Mouse (Mus musculus): ENCODE measurements around the gene Tarsl2. TPM values are rescaled to one million over a fixed set of nuclear protein-coding genes. Genes with fewer than 3 reads are reported as not detected.

Gene Tarsl2
- polyA plus RNA-seq, 1 experiment from 2014 or later = 14.0 TPM

DNA sequence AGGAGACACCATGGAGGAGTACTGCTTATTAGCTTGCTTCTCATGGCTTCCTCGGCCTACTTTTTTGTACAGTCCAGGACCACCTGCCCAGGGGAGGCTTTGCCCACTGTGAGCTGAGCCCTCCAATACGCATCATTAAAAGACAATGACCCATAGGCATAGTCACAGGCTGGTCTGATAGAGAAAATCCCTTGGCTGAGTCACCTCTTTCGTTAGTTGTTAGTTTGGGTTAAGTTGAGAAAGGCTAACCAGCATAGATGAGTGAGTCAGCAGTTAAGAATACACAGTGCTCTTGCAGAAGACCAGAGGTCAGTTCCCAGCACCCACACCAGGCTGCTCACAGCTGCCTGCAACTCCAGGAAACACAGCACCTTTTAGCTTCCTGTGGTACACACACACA, 21.4 kb upstream of the Tarsl2 start:
- H3K9ac ChIP-seq (ENCODE audit: low read depth, low read length) = no peak overlapping the region
- no peaks in the 10 kb centered on the region for H3K9me3 ChIP-seq (ENCODE audit: control insufficient read depth, low read length)
- no peak overlapping the region for H3K4me2 ChIP-seq (replicated peaks; ENCODE audit: low read depth, low read length)
- H3K27ac ChIP-seq (ENCODE audit: low read depth, low read length) = no peak overlapping the region
- H3K4me1 ChIP-seq (ENCODE audit: control insufficient read depth, insufficient read depth, low read length) = no peaks in the 10 kb centered on the region
- ATAC-seq (ENCODE audit: low FRiP score, low TSS enrichment) = no peak
- 87% methylated on average over 3 of the region's 3 CpGs for WGBS
- H3K27me3 ChIP-seq (ENCODE audit: control insufficient read depth, insufficient read depth, low read length) = no peaks in the 10 kb centered on the region
- H3K36me3 ChIP-seq (ENCODE audit: control insufficient read depth, insufficient read depth, low read length) = no peaks in the 10 kb centered on the region
- H3K4me3 ChIP-seq (ENCODE audit: low read length) = no peak overlapping the region

DNA sequence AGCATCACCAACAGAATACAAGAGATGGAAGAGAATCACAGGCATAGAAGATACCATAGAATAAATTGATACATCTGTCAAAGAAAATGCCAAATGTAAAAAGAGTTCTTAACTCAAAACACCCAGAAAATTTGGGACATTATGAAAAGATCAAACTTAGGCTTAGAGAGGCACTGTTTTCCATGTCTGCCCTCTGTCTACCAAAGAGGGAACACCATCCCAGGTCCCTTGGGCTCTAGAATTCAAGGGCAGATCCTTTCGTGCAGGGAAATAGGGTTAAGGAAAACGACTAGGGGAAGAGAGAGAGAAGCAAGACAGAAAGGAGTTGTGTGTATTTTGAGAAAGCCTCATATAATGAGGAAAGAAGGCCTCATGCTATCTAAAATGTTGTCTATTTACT, 19.2 kb upstream of the Tarsl2 start:
- H3K4me3 ChIP-seq (ENCODE audit: low read length) = no peak overlapping the region
- H3K4me1 ChIP-seq (ENCODE audit: control insufficient read depth, insufficient read depth, low read length) = no peaks in the 10 kb centered on the region
- 58% methylated on average over 2 of the region's 2 CpGs for WGBS
- no peak overlapping the region for H3K4me2 ChIP-seq (replicated peaks; ENCODE audit: low read depth, low read length)
- H3K27ac ChIP-seq (ENCODE audit: low read depth, low read length) = no peak overlapping the region
- no peak overlapping the region for H3K9ac ChIP-seq (ENCODE audit: low read depth, low read length)
- H3K27me3 ChIP-seq (ENCODE audit: control insufficient read depth, insufficient read depth, low read length) = no peaks in the 10 kb centered on the region
- ATAC-seq (ENCODE audit: low FRiP score, low TSS enrichment) = no peak
- H3K36me3 ChIP-seq (ENCODE audit: control insufficient read depth, insufficient read depth, low read length) = no peaks in the 10 kb centered on the region
- no peaks in the 10 kb centered on the region for H3K9me3 ChIP-seq (ENCODE audit: control insufficient read depth, low read length)

DNA sequence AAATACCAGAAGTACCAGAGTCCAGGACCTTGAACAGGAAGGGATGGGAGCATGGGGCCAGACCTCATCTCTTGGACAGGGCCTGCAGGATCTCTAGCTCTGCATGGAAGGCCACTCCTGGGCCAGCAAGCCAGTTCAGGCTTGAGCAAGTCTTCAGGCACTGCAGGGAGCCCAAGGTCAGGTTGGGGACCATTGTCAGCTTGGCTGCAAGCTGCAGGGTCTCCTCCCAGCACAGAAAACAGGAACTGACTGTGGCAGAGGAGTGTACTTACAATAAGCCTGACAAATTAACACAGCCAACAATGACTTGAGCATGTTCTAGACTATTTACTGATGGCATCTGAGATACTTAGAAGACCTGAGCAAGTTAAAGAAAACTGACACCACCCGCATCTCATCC, 14.9 kb upstream of the Tarsl2 start:
- ATAC-seq (ENCODE audit: low FRiP score, low TSS enrichment) = no peak
- H3K36me3 ChIP-seq (ENCODE audit: control insufficient read depth, insufficient read depth, low read length) = no peaks in the 10 kb centered on the region
- WGBS = 79% methylated on average over 1 of the region's 1 CpGs
- H3K4me3 ChIP-seq (ENCODE audit: low read length) = no peak overlapping the region
- H3K4me2 ChIP-seq (replicated peaks; ENCODE audit: low read depth, low read length) = no peak overlapping the region
- no peaks in the 10 kb centered on the region for H3K27me3 ChIP-seq (ENCODE audit: control insufficient read depth, insufficient read depth, low read length)
- H3K9ac ChIP-seq (ENCODE audit: low read depth, low read length) = no peak overlapping the region
- no peak overlapping the region for H3K27ac ChIP-seq (ENCODE audit: low read depth, low read length)
- H3K4me1 ChIP-seq (ENCODE audit: control insufficient read depth, insufficient read depth, low read length) = no peaks in the 10 kb centered on the region
- no peaks in the 10 kb centered on the region for H3K9me3 ChIP-seq (ENCODE audit: control insufficient read depth, low read length)

DNA sequence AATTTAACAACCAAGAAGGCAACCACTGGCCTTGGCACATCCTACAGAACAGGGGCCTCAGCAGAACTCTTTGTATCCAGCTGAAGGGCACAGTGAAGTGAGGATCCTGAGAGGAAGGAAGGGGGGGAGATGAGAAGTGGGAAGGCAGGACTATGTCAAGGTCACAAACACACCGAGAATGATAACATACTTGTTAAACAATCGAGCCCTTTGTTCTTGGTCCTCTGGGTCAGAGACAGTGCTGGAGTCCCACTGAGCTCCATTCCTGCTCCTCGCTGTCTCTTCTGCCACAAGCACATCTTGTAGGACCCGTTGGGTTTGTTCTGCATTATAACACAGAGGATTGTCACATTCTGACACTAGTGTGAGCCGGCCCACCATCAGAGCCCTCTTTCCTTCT, 14.0 kb upstream of the Tarsl2 start:
- no peak overlapping the region for H3K27ac ChIP-seq (ENCODE audit: low read depth, low read length)
- 77% methylated on average over 5 of the region's 5 CpGs for WGBS
- no peak for ATAC-seq (ENCODE audit: low FRiP score, low TSS enrichment)
- H3K9me3 ChIP-seq (ENCODE audit: control insufficient read depth, low read length) = no peaks in the 10 kb centered on the region
- H3K4me3 ChIP-seq (ENCODE audit: low read length) = no peak overlapping the region
- H3K36me3 ChIP-seq (ENCODE audit: control insufficient read depth, insufficient read depth, low read length) = no peaks in the 10 kb centered on the region
- H3K4me1 ChIP-seq (ENCODE audit: control insufficient read depth, insufficient read depth, low read length) = no peaks in the 10 kb centered on the region
- no peaks in the 10 kb centered on the region for H3K27me3 ChIP-seq (ENCODE audit: control insufficient read depth, insufficient read depth, low read length)
- H3K4me2 ChIP-seq (replicated peaks; ENCODE audit: low read depth, low read length) = no peak overlapping the region
- no peak overlapping the region for H3K9ac ChIP-seq (ENCODE audit: low read depth, low read length)

DNA sequence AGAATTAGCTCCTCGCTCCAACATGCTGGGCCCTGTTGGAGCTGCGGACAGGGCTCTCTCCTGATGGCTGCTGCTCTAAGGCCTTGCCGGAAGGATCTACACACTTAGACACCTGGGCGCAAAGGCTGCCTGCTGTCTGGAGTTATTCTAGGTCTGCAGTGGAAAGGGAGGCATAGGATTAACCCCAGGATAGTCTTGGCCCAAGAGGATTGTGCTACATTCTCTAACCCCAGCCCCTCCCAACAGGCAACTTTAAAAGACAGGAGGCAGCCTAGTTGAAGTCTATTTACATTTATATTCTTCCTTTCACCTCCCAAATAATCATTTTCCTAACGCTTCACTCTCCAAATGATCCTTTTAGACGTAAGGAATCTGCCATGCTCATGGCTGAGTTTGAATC, 8.9 kb upstream of the Tarsl2 start:
- no peak overlapping the region for H3K9ac ChIP-seq (ENCODE audit: low read depth, low read length)
- H3K9me3 ChIP-seq (ENCODE audit: control insufficient read depth, low read length) = no peaks in the 10 kb centered on the region
- ATAC-seq (ENCODE audit: low FRiP score, low TSS enrichment) = no peak
- no peaks in the 10 kb centered on the region for H3K36me3 ChIP-seq (ENCODE audit: control insufficient read depth, insufficient read depth, low read length)
- H3K27me3 ChIP-seq (ENCODE audit: control insufficient read depth, insufficient read depth, low read length) = no peaks in the 10 kb centered on the region
- H3K4me3 ChIP-seq (ENCODE audit: low read length) = no peak overlapping the region
- no peak overlapping the region for H3K4me2 ChIP-seq (replicated peaks; ENCODE audit: low read depth, low read length)
- WGBS = 88% methylated on average over 6 of the region's 6 CpGs
- H3K4me1 ChIP-seq (ENCODE audit: control insufficient read depth, insufficient read depth, low read length) = no peaks in the 10 kb centered on the region
- no peak overlapping the region for H3K27ac ChIP-seq (ENCODE audit: low read depth, low read length)

DNA sequence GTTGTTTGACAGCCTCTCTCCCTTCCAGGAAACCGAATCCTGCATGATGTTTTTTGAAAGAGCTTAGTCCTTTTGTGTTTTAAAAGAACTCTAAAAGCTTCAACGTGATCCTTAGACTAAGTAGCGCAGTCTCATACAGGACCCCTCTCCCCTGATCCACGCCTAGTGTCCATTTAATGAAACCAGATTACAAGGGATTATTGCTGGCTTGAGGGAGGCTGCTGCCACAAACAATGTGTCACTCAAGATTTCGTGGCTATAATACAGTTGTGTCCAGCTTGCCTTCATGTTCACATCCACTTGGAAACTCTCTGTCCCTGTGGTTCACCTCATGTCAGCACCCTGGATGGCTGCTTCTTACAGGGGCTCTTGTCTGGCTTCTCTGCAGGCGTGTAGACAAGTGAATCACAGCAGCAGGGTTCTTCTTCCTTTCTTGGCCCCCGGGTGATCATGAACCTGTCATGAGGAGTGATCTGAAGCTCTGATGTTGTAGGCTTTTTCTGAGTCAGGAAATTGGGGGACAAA, 8.3 kb upstream of the Tarsl2 start:
- no peak for ATAC-seq (ENCODE audit: low FRiP score, low TSS enrichment)
- no peak overlapping the region for H3K4me3 ChIP-seq (ENCODE audit: low read length)
- H3K36me3 ChIP-seq (ENCODE audit: control insufficient read depth, insufficient read depth, low read length) = no peaks in the 10 kb centered on the region
- H3K27me3 ChIP-seq (ENCODE audit: control insufficient read depth, insufficient read depth, low read length) = no peaks in the 10 kb centered on the region
- no peak overlapping the region for H3K27ac ChIP-seq (ENCODE audit: low read depth, low read length)
- H3K9ac ChIP-seq (ENCODE audit: low read depth, low read length) = no peak overlapping the region
- H3K9me3 ChIP-seq (ENCODE audit: control insufficient read depth, low read length) = no peaks in the 10 kb centered on the region
- no peak overlapping the region for H3K4me2 ChIP-seq (replicated peaks; ENCODE audit: low read depth, low read length)
- H3K4me1 ChIP-seq (ENCODE audit: control insufficient read depth, insufficient read depth, low read length) = no peaks in the 10 kb centered on the region
- WGBS = 70% methylated on average over 7 of the region's 7 CpGs

DNA sequence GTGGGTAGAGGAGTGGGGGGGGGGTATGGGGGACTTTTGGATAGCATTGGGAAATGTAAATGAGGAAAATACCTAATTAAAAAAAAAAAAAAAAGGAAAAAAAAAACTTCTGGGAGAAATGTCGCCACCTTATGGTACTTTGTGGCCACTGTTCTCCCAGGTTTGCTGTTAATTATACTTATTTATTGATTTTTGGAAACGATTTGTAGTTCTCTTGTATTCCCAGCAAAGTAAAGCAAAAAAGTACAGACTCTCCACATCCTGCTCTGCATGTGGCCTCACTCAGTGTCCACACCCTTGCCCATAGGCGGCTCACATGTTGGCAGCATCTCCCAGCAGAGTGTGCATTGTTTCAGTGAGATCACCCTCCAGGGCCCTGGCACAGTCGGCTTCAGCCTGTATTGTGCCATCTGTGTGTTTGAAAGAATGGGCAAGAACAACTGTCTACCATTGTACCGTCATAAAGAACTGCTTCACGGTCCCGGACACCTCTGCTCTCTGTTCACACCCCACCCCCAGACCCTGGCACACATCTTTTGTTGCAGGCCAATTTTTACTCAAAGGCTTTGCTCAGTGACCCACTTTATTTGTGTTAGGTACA, 6.4 kb upstream of the Tarsl2 start:
- Histone ChIP-seq H3K9ac (ENCODE audit: low read depth, low read length) (no peak overlapping the region), H3K4me1 (ENCODE audit: control insufficient read depth, insufficient read depth, low read length) (no peaks in the 10 kb centered on the region), H3K4me3 (ENCODE audit: low read length) (no peak overlapping the region), H3K36me3 (ENCODE audit: control insufficient read depth, insufficient read depth, low read length) (no peaks in the 10 kb centered on the region), H3K27ac (ENCODE audit: low read depth, low read length) (no peak overlapping the region), H3K4me2 (replicated peaks; ENCODE audit: low read depth, low read length) (no peak overlapping the region), H3K27me3 (ENCODE audit: control insufficient read depth, insufficient read depth, low read length) (peaks cover 1% of the 10 kb centered on the region), H3K9me3 (ENCODE audit: control insufficient read depth, low read length) (no peaks in the 10 kb centered on the region)
- ATAC-seq (ENCODE audit: low FRiP score, low TSS enrichment) = no peak
- 63% methylated on average over 7 of the region's 7 CpGs for WGBS

DNA sequence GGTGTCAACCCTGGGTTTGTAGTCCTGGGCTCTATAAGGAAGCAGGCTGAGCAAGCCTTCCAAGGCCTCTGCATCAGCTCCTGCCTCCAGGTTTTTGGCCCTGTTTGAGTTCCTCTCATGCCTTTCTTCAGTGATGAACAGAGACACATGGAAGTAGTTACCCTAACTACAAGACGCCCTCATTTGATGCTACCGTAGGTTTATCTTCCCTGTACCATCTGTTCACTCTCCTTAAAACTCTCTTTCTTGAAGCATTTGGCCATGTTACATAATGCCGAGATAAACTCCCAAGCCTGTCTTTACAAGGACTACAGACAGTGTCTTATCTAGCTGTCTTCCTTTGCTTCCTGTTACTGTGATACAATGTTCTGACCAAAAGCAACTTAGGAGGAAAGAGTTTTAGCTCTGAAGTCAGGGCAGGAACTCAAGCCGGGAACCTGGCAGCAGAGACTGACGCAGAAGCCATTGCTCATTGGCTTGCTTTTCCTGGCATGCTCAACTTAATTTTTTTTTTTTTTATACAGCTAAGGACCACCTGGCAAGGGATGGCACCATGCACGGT, 4.8 kb upstream of the Tarsl2 start:
- 75% methylated on average over 6 of the region's 6 CpGs for WGBS
- H3K27ac ChIP-seq (ENCODE audit: low read depth, low read length) = no peak overlapping the region
- no peak for ATAC-seq (ENCODE audit: low FRiP score, low TSS enrichment)
- no peaks in the 10 kb centered on the region for H3K36me3 ChIP-seq (ENCODE audit: control insufficient read depth, insufficient read depth, low read length)
- H3K4me2 ChIP-seq (replicated peaks; ENCODE audit: low read depth, low read length) = no peak overlapping the region
- no peak overlapping the region for H3K9ac ChIP-seq (ENCODE audit: low read depth, low read length)
- peaks cover 6% of the 10 kb centered on the region for H3K27me3 ChIP-seq (ENCODE audit: control insufficient read depth, insufficient read depth, low read length)
- no peak overlapping the region for H3K4me3 ChIP-seq (ENCODE audit: low read length)
- no peaks in the 10 kb centered on the region for H3K9me3 ChIP-seq (ENCODE audit: control insufficient read depth, low read length)
- H3K4me1 ChIP-seq (ENCODE audit: control insufficient read depth, insufficient read depth, low read length) = no peaks in the 10 kb centered on the region

DNA sequence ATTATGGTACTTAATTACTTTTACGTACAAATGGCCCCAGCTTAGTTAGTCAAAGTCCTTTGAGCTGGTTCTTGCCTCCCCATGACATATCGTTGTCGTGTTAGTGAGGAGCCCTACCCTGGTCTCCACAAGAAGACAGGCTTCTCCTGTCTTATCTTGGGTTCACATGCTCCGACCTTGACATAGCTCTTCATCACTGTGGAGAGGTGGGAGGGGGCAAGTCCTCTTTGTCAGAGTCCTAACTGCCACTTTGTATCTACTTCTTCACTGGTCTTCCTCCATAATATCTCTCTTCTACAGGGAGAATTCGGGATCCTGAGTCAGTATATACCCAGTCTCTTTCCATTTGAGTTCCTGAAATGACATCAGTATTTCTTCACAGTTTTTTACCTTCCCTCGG, 4.0 kb upstream of the Tarsl2 start:
- Histone ChIP-seq H3K4me1 (ENCODE audit: control insufficient read depth, insufficient read depth, low read length) (no peaks in the 10 kb centered on the region), H3K27ac (ENCODE audit: low read depth, low read length) (no peak overlapping the region), H3K27me3 (ENCODE audit: control insufficient read depth, insufficient read depth, low read length) (peaks cover 6% of the 10 kb centered on the region), H3K36me3 (ENCODE audit: control insufficient read depth, insufficient read depth, low read length) (no peaks in the 10 kb centered on the region), H3K9ac (ENCODE audit: low read depth, low read length) (no peak overlapping the region), H3K4me3 (ENCODE audit: low read length) (no peak overlapping the region), H3K4me2 (replicated peaks; ENCODE audit: low read depth, low read length) (no peak overlapping the region), H3K9me3 (ENCODE audit: control insufficient read depth, low read length) (no peaks in the 10 kb centered on the region)
- 85% methylated on average over 6 of the region's 6 CpGs for WGBS
- ATAC-seq (ENCODE audit: low FRiP score, low TSS enrichment) = no peak

Measured in kidney, embryonic 14.5 days (tissue).